Mouse (Mus musculus): ENCODE measurements around the gene Tmem181a.
"Not testable (repeated sequence)": the region's sequence is repeated elsewhere in the genome, so short reads cannot be mapped to it uniquely, and the experiment has no call there.

The Tmem181a gene

DNA sequence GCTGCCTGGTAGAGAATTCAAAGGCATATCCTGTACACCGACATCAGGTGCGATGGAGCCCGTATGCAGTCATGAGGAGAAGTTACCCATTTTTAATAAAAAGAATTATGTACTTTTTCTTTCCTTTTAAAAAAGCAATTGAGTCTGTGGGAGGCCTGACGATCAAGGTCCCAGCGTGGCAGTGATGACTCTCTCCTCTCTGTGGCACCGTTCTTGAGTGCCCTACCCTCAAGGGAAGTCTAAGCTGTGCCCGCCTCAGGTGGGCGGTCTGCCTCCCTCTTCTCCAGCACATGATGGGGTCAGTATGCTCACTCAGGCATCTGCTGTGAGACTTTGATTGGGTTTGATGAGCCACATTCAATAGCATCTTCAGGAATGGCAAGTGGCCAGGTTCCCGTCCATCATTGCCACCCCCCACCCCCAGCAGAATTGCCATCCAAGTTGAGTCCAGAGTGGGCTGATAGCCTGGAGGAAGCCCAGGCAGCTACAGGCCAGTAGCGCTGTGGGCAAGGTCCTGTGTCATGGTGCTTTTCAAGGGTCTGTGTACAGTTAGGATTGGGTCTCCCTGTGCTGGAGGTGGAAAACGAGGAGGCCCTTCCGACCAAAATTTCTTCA lies 49.1 kb downstream of the Tmem181a start:
- in situ Hi-C loops (cut with MboI), result not testable (repeated sequence)

DNA sequence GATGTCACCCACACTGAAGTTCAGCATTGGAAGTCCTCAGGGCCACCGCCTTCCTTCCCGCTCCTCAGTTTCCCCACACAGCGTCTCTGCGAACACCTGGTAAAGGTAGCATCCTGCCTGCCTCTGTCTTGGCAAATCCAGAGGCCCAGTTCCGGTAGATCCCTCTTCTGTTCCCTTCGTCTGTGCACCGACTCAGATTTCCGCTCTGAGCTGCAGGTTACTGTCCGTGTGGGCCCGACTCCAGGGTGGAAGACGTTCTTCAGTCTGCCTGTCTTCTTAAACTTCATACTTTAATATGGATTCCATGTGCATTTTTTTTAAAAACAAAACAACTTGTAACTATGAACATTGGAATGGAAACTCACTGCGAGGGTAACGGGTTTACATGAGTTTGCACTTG lies 49.8 kb downstream of the Tmem181a start:
- in situ Hi-C loops (cut with MboI), result not testable (repeated sequence)

DNA sequence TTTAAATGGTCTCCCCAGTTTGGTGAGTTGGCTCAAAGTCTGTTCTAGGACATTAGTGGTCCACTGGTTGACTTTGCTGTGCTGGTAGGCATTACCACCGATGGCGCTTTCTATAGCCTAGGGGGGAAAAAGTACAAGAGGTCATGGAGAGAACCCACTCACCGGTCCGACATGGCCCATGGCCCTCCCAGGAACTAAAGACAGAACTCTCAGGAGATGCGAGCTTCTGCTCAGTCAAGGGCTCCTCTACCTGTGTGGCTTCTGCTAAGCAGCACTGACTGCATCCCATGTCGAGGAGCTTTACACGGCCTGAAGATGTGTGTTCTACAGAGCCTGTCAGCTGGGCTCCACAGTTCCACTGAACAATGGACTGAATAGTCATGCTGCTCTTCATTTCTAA lies 55.1 kb downstream of the Tmem181a start:
- in situ Hi-C loops (cut with MboI), result not testable (repeated sequence)

DNA sequence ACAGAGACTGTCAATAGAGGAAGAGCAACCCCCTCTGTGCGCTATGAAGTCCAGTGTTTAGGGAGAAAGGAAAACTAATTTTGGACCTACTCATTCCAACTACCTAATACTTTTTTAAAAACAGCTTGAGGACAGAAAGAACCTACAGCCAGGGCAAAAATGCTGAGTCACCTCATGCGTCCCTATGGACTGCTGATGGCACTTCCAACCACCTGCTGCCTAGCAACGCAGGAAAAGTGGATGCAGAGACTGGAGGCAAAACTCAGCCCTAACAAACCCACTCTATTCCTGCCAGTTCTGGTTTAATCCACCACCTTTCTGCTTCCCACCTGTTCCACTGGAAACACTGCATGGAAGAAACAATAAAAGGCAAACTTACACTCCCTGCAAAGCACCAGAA lies 56.1 kb downstream of the Tmem181a start:
- in situ Hi-C loops (cut with MboI), result not testable (repeated sequence)

GRCm38 (mm10) chr17:6314493-6314892 lies 57.8 kb downstream of the Tmem181a start:
- in situ Hi-C loops (cut with MboI), result not testable (repeated sequence)

DNA sequence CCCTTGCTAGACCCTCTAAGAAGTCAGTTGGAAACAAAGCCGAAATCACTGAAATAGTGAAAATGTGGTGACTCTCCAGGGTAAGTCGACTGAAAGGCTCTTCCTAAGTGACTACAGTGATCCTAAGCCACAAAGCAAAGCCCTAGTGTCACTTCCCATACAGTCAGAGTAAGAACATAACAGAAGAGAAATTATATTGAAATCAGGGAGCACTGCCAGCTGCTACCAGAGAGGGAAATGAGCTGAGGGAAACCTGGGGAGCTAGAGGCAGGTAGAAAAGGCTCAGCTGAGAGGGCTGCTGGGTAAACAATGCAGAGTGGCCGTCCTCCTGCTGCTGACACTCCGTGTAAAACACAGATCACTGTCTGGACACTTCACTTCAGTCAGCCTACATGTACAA lies 59.0 kb downstream of the Tmem181a start:
- in situ Hi-C loops (cut with MboI), result not testable (repeated sequence)

DNA sequence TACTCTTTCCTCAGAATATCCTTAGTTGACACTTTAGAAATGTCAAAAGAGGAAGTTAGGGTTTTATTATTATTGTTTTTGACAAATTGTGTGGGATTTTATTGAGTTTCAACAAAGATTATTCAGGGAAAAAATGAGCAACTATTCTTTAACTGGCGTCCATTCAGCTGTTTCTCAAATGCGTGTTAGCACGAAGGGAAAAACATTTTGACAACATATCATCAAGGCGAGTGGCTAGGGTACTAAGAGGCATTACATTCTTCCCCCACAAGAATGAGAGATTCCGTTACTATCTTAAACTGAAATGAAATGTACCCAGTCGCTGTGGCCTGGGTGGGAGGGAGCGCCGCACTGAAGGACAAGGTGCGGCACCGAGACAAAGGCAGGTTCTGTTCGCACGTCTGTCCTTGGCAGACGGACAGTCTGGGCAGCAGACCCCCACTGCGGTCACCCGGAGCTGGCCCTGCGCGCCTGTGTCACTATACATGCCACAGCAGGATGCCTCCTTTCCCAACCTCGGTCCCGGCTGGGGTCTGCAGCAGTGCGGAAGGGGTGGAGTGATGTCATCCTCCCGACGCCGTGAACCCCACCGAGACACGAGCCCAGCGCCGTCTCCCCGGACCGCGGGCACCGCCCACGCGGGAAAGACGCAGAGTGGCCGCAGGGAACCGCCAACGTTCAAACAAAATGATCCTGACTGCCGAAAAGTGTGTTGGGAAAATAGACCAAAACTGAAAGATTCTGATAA lies 59.9 kb downstream of the Tmem181a start:
- in situ Hi-C loops (cut with MboI), result not testable (repeated sequence)

DNA sequence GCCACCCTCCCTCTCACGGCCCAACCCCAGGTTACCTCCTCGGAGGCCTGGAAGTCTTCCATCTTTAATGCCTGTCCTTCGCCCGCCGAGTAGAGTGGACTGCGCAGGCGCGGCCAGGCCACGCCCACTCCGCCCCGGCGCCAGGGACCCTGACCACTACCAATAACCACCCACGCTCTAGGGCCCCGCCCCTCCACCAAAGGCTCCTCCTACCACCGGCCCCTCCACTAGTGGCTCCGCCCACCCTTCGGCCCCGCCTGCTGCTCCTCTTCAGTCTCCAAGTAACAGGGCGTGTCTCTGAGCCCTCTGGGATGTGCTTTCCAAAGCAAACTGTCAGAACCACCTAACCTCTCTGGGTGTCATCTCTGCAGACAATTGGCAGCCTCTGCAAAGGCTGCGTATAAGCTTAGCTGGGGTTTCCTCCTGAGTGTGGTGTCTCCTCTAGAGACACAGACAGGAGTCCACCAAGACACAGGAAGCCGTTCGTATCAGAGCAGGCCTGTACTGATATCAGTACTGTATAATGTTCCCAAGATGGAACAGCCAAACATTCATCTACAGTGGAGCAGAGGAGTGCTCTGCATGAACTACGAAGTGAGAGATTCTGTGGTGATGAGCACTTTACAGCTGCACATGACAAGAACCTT lies 60.8 kb downstream of the Tmem181a start, which contains the start of gene Dynlt1a:
Gene Dynlt1a (minus strand): TSS at position 162 of the 647 bp plus-strand sequence.
- in situ Hi-C loops (cut with MboI), result not testable (repeated sequence)

DNA sequence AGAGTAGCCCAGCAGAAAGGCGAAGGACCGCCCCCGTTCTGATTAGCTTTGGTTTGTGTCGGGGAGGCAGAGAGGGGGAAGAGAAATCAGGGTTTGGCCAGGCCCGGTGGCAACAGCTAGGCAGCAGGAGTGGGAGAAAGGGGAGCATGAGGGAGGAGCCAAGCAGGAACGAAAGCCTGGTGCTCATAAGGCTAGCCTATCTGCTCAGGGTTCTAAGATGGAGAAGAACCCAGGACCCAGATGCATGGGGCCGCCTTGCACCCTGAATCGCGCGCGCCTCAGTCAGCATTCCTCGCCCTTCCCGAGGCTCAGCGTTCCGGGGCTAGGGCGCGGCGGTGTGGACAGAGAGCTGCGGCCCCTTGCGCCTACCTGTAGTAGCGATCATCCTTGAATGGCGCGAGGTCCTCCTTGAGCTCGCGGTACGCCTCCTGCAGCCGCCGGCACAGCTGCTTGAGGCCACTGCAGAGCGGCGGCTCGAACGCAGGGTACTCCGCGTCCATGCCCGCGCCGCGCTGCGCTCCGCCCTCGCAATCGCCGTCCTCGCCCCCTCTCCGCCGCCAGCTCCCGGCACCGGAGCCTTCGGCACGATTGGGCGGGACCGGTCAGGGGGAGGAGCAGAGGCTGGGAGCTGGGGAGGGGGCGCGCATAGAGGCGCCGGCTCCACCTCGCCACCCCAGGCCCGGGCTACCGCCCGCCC lies 64.6 kb downstream of the Tmem181a start:
- in situ Hi-C loops (cut with MboI), result not testable (repeated sequence)

DNA sequence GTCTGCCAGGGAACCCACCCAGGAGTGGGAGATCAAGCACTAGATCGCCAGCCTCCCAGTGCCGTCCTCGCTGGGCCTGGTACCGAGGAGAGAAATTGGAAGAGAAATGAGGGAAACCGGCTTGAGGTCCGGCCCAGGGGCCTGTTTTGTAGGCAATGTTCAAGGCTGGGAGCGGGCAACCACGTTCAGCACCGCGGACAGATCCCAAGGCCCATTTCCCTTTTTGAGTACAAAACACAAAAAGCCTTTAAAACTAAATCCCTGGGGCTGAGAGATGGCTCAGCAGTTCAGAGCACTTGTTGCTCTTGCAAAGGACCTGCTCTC lies 65.1 kb downstream of the Tmem181a start:
- in situ Hi-C loops (cut with MboI), result not testable (repeated sequence)

DNA sequence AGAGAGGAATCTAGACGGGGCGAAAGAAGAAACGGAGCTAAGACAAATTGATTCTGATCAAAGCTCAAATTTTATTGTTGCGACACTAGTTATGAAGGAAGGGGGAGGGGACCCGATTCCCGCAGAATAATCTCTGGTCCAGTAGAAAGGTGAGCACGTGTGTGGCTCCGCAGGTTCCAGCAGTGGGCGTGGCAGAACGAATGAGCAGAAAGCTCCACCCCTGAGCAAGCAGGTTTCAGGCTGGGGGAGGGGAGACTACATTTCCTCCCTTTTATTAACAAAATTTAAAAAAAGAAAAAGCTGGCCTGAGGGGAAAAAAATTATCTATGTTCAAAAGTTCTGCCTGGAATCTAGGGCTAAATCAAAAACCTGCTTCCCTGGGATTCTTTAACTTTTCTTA lies 68.4 kb downstream of the Tmem181a start:
- in situ Hi-C loops (cut with MboI), result not testable (repeated sequence)

DNA sequence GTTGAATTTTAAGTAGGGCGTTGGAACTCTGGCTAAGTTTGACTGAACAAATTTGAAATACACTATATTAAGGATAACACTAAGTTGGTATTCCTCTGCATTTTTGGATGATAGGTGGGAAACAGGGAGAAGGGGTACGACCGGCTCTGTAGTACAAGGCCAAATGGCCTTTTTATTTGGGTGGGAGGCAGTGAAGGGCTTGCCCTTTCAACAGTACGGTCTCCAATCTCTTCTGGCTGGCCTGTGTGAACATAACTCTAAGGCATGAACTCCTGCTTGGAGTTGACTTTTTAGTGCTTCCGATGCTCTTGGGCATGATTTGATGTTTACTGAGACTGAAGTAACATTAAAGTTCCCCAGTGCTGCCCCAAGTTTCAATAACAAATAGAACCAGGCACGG lies 68.9 kb downstream of the Tmem181a start:
- in situ Hi-C loops (cut with MboI), result not testable (repeated sequence)

GRCm38 (mm10) chr17:6327554-6327953 lies 70.9 kb downstream of the Tmem181a start:
- in situ Hi-C loops (cut with MboI), result not testable (repeated sequence)

DNA sequence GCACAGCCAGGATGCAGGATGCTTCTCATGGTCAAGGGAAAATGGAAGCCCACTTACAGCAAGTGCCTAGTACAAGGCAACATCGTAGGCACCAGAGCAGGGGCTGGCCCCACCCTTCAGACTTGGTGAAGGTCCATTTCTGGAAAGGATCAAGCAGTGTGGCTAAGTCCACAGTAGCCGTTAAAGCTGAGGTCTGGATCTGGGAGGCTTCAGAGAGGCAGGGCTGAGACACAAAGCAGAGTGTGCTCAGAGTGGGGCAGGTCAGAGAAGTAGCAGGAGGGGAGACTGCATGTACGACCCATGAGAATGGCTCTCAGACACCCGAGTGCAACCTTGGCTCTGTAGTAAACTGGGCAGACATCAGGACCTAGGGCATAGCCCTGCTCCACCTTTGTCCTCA lies 72.3 kb downstream of the Tmem181a start:
- in situ Hi-C loops (cut with MboI), result not testable (repeated sequence)

GRCm38 (mm10) chr17:6342606-6343294 lies 86.1 kb downstream of the Tmem181a start:
- in situ Hi-C loops (cut with MboI), result not testable (repeated sequence)

DNA sequence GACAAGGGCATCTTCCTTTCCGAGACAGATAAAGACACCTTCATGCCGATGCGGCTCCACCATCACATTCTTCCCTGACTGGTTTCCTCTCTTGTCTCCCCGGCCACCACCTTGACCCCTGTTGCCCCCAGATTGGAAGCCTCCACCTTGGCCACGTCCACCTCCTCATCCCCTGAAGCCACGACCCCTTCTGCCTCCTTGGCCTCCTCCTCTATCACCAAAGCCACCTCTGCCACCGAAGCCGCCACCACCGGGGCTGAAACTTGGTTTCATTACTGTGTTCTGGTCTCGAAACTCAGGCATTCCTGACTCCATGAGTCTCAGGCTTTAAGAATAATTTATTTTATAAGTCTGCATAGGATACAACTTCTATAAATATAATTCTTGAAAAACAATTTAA lies 98.6 kb downstream of the Tmem181a start:
- in situ Hi-C loops (cut with MboI), result not testable (repeated sequence)

All from mature B cell (primary cell).